Mouse (Mus musculus) 3T3-L1 (cell line): ENCODE results near the gene Psmb5.
A peak's percentile ranks its signal among the peaks of the same experiment; 100 is the strongest.

ENCODE experiments used
- DNase-seq: peaks from one replicate; pipeline ENCODE4 v3.0.0-alpha.2; 2015; ENCODE audit warnings: low read depth, low spot score

Psmb5 gene

GRCm38 (mm10) chr14:54592319-54592934, 25.4 kb downstream of the Psmb5 start:
- DNase-seq = no peak

DNA sequence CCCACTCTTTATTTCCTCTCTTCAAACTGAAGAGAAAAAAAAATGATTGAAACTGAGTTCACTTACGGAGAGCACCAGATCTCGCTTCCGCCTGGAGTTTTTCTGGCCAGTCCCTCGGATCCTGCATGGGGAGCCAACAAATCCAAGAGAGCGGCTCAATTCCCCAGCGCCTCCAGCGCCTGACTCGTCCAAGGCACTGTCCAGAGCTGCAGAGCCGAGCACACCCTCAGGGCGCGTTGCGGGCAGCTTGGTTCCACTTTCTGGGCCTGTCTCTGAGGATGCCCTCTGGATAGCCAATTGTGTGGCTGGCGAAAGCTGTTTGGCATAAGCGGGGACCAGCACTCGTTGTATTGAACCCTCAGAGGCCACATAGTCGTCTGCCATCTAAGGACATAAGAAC, 26.8 kb downstream of the Psmb5 start:
- DNase-seq = no peak

DNA sequence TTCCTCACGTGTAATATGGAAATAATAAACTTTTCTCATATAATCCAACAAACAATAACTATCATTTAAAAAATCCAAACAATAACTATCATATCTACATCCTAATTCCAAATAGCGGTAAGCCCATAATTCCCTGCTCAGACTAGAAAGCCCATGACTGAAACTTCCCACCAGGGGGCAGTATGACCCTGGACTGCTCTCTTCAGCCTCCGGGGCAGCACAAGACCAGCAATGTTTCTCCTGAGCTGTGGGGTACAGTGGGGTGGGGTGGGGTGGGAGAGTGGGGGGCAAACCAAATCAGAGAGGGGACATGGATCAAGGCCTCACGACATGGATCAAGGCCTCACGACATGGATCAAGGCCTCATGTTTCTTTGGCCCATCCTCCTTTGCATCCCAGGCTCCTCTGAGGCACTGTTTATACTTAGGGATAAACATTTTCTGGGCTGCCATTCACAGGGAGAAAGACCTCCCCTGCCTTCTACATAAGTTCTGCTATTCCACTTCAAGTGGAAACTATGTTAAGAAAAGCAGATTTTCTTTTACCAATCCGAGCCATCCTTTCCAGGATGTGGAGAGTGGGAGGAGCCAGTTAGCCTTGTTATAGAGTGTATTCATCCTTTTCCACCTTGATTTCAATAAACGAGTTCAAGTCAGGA, 34.0 kb downstream of the Psmb5 start:
- peak; percentile 51 for DNase-seq

DNA sequence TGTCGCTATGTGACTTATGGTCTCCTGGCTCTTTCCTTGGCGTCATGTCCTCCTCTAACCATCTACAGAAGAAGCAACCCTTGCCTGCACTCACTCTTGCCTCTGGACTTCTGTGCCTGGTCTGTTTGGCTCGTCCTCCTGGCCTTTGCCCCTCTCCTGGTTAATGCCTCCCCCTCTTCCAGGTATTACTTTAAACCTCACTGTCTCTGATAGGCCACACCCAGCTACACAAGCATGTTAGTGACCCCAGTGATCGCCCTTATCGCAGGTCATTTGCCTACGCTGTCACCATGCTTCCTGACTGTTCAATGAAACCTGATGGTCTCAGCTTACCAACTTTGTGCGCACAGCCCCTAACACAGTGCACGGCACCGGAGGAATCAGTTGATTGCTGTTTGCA, 35.3 kb downstream of the Psmb5 start:
- DNase-seq = no peak

- no peak for DNase-seq
Measured at GRCm38 (mm10) chr14:54579638-54580037, 38.2 kb downstream of the Psmb5 start.

DNA sequence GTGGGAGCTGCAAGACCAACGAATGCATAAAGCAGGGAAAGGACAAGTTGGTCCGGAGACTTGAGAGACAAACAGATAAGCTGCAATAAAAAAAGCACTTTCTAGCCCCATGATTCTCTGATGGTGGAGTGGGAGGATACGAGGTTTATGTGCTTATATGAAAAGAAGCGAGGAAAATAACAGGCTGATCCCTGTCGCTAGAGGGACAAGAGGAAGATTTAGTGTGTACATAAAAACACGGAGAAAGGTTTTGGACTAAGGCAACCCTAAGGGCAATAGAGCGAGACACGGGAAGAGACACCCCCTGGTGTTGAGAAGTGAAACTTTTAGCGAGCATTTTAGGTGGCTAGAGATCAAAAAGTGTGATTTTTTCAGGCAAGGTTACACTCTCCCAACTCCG, 39.8 kb downstream of the Psmb5 start:
- peak; percentile 85 for DNase-seq

- DNase-seq = peak; percentile 84
Measured at GRCm38 (mm10) chr14:54577089-54577982, 40.5 kb downstream of the Psmb5 start, which contains the start of gene Ajuba. Gene Ajuba (minus strand): TSS chr14:54577558.

DNA sequence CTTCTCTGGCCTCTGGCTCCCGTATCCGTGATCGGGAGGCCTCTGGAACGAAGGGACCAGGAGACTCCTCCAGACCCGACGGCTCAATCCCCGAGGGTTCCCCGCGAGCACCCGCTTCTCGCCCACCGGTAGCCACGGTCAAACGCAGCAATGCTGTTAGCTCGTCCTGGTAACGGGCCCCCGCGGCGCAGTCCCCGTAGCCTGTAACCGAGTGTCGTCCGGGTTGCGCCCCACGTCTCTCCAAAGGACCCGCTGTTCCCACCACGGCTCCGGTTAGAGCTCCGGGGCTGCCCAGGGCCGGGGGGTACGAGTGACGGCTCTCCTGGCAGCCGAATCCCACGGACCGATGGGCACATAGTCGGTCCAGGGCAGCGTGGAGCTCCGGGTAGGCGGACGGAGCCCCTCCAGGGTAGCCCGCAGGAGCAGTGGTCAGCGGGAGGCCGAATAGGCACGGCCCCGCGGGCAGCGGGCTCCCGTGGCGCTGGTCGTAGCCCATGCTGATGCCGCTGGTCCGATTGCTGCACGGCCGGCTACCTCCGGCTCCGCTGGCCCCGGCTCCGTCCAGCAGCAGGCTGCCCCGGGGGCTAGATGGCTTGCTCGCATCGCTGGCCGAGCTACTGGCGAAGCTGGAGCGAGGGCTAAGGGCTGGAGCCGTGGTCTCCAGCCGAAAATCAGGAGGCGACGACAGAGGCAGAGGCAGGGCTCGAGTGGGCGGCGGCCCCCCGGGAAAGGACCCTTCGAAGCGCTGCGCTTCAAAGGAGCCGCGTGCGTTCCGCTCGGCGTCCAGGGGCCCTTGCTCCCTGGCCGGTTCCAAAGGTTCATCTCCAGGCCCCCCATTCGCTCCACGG, 41.4 kb downstream of the Psmb5 start:
- peak; percentile 21 for DNase-seq

DNA sequence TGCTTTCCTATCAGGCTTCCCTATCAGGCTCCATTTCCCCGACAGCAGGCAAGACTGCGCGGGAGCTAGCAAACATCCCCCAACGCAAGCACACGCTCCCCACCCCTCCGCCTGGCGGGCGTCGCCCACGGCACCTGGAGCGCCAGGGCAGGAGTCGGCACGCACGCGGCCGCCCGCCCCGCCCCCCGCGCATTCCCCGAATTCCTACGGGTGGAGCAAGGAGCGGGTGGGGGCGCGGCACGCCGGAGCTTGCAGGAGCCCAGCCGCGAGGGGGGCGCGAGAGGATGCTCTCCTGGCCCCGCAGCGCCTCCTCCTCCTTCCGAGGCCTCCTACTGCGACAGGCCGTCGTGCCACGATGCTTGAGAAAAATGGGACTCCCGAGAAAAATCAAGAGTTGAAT, 42.2 kb downstream of the Psmb5 start:
- DNase-seq = peak; percentile 66

DNA sequence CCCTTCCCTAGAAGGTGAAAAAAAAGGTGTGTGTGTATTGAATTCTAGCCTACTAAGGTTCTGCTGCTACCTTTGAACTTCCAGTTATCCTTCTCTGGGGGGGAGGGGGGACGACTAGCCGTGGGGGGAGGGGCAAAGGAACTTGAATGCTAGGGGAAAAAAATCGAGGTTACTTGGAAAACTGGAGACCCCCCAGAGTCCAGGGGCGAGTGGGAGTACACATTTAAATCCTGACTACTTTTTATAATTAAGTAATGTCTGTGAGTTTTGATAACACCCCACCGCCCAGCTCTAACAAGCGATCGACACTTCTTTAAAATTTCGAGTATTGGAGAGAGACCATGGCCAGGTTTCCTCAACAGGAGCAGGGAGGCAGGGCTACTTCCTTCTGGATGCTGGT, 42.8 kb downstream of the Psmb5 start:
- DNase-seq = peak; percentile 22

DNA sequence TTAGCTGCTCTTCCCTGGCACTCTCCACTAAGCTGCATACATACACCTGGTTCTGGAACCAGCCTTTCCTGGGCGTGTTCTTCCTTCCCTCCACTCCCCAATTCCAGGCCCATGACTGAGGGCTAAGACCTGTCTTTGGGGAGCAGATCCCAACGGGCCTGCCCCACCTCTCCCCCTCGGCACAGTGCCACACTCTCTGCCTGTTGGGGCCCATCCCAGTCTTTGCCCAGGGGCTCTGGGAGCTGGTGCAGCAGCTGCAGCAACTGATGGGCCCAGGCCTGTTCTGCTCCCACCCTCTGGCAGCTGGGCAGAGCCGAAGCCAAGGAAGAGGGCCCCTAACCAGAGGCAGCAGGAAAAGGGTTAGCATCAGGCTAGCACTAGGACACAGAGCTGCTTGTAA, 43.6 kb downstream of the Psmb5 start:
- DNase-seq = peak; percentile 27

DNA sequence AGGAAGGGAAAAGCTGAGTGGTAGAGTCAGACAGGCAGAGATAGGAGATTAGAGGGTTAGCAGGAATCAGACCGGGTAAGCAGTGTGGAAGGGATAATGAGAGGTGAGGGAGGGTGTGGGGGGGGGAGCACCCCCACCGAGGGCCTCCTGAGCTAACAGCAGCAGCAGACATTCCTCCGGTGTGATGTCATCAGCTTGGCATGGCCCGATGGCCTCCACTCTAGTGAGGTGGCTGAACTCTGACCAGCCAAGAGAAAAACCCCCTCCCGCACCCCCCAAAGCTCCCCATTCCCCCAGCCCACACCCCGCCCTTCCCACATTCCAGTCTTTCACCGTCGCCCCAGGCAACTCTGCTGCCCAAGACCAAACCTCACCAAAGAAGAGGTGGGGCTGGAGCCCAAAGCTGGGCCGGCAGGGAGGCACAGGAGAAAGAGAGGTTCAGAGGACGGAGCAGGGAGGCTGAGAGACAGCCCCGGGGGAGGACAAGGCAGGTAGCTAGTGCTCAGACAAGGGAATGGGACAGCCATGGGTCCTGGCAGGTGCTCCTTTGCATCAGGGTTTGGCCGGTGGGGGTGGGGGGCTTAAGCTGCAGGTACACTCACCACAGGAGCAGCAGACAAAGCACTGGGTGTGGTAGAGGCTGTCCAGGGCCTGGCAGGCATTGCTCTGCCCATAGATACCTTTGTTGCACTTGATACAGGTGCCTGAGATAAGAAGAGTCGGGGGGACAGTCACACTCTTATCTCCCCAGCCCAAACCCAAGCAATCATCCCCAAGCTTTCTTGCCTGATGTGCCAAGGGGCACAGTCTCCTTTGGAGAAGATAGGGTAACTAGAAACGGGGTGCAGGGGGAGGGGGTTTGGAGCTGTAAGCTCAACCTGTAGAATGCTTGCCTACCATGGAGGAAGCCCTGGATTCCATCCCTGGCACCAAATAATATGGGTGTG, 44.8 kb downstream of the Psmb5 start:
- peak; percentile 91 for DNase-seq

DNA sequence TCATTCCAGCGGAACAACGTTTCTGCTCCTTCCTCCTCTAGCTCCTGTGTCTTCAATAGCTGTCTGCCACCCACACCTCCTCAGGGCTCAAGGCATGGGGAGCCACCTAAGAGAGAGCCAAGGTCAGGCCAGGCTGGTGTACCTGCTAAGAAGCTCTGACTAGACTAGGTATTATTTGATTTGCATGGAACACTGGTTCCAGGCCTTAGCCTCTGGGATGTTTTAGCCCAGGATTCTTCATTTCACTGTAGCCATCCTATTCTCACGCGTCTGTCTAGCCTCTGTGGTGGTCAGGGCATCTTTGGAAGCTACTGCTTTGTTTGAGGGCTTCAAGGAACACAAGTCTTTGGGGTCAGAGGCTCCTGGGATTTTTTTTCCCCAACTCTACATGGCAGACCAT, 45.7 kb downstream of the Psmb5 start:
- DNase-seq = no peak

- no peak for DNase-seq
Measured at GRCm38 (mm10) chr14:54569451-54570392, 48.1 kb downstream of the Psmb5 start.

DNA sequence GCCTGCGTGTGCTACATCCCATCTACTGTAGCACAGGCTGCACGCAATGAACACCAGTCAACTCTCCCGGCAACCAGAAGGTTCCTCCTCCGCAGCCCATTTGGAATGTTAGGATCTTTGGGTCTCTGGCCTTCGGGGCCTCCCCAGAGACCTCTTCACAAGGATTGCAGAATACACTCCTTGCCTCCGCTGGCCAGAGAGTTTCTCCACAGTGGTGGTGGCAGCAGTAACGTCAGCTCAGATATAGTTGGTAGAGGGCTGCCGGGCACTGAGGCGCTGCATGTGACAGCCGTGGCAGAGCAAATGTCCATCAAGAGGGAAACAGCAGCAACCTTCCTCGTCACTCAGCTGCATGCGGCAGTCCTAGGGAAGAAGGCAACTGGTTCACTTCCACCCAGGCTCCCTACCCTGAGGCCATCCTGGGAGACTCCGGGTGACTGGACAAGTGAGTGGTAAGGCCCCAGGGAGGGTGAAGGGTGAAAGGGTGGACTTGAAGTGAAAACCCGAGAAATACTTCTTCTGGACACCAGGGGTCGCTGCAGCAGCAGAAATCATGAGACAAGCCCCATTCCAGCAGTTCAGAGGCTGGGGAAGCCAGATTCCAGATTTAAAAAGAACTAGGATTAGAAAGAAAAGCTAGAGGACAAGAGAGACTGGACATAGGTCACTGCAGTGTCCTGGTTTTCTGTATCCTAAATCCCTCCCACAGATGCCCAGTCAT, 49.0 kb downstream of the Psmb5 start:
- DNase-seq = peak; percentile 84
